Mouse (Mus musculus) cerebellum, postnatal 4 days (tissue): ENCODE measurements around the gene Anapc13.

Source experiments
- DNase-seq, 2 experiments: peaks; one replicate each; pipeline ENCODE4 v3.0.0; 2022; ENCODE audit warnings: low spot score in 2 of 2, mixed read lengths in 1 of 2

Anapc13 gene

DNA sequence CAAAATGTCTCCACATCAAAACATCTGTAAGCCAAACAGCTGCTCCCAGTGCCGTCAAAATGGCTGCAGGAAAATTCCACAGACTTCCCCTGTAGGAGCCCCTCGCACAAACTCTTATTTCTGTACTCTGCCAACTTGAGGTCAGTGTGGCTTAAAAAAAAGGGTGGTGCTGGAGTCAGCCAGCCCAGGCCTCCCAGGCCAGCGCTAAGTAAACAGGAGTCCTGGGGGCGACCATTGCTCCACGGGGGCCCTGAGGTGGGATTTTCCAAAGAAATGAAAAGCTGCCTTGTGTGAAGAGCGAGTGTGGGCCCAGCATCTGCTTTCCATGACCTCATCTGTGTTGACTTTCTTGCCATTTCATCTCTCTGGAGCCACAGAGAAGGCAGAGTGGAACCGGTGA is 55.4 kb downstream of the Anapc13 start:
- DNase-seq: no peak
